Mouse (Mus musculus): ENCODE results near the gene Ndrg2. TPM values are rescaled to one million over a fixed set of nuclear protein-coding genes. Genes with fewer than 3 reads are reported as not detected.

The Ndrg2 gene
- polyA plus RNA-seq, 1 experiment from 2014 or later, result 421 TPM

GRCm38 (mm10) chr14:51902806-51903710 is 10.9 kb downstream of the Ndrg2 start:
- peak; percentile 84 for ATAC-seq (replicated peaks; ENCODE audit: extremely low read depth, insufficient read depth, low FRiP score)
- no peak overlapping the region for H3K9ac ChIP-seq (ENCODE audit: low read length)
- no peak overlapping the region for H3K4me2 ChIP-seq (ENCODE audit: low read depth, low read length)
- H3K27ac ChIP-seq (ENCODE audit: low read length), result 0 out of 2 replicates have a peak overlapping the region, but pooled peaks have one; percentile 16
- no peaks in the 10 kb centered on the region for H3K9me3 ChIP-seq (replicated peaks; ENCODE audit: control insufficient read depth, low read length)
- H3K4me1 ChIP-seq (ENCODE audit: control insufficient read depth, insufficient read depth, low read length), result peaks cover 12% of the 10 kb centered on the region
- no peak overlapping the region for H3K4me3 ChIP-seq (ENCODE audit: low read length)
- H3K27me3 ChIP-seq (ENCODE audit: control insufficient read depth, insufficient read depth, low read length), result no peaks in the 10 kb centered on the region
- H3K36me3 ChIP-seq (ENCODE audit: control insufficient read depth, insufficient read depth), result peaks cover 25% of the 10 kb centered on the region
- 41% methylated on average over 9 of the region's 9 CpGs for WGBS

DNA sequence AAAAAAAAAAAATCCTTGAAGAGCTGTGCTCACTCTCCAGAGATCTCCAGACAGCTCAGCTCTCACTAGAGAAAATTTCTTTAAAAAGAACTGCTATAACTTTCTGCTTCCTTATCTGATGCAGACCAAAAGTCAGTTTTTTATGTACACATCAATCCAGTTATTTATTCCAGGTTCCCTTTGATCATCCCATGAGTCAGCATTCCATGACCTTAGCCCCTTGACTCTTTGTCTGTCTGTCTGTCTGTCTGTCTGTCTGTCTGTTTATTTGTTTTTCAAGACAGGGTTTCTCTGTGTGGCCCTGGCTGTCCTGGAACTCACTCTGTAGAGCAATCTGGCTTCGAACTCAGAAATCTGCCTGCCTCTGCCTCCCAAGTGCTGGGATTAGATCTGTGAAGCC is 14.6 kb downstream of the Ndrg2 start:
- Histone ChIP-seq H3K4me3 (ENCODE audit: low read length) (no peak overlapping the region), H3K9me3 (replicated peaks; ENCODE audit: control insufficient read depth, low read length) (no peaks in the 10 kb centered on the region), H3K36me3 (ENCODE audit: control insufficient read depth, insufficient read depth) (no peaks in the 10 kb centered on the region), H3K27ac (ENCODE audit: low read length) (no peak overlapping the region), H3K4me2 (ENCODE audit: low read depth, low read length) (no peak overlapping the region), H3K9ac (ENCODE audit: low read length) (no peak overlapping the region), H3K4me1 (ENCODE audit: control insufficient read depth, insufficient read depth, low read length) (peaks cover 10% of the 10 kb centered on the region), H3K27me3 (ENCODE audit: control insufficient read depth, insufficient read depth, low read length) (no peaks in the 10 kb centered on the region)
- 92% methylated on average over 1 of the region's 1 CpGs for WGBS
- ATAC-seq (replicated peaks; ENCODE audit: extremely low read depth, insufficient read depth, low FRiP score), result no peak

- Histone ChIP-seq H3K9me3 (replicated peaks; ENCODE audit: control insufficient read depth, low read length) (no peaks in the 10 kb centered on the region), H3K27ac (ENCODE audit: low read length) (no peak overlapping the region), H3K27me3 (ENCODE audit: control insufficient read depth, insufficient read depth, low read length) (no peaks in the 10 kb centered on the region), H3K4me2 (ENCODE audit: low read depth, low read length) (no peak overlapping the region), H3K36me3 (ENCODE audit: control insufficient read depth, insufficient read depth) (peaks cover 3% of the 10 kb centered on the region), H3K9ac (ENCODE audit: low read length) (no peak overlapping the region), H3K4me1 (ENCODE audit: control insufficient read depth, insufficient read depth, low read length) (peaks cover 6% of the 10 kb centered on the region; the same call in 1 of the 2 replicates), H3K4me3 (ENCODE audit: low read length) (no peak overlapping the region)
- WGBS, result 76% methylated on average over 8 of the region's 8 CpGs
- no peak for ATAC-seq (replicated peaks; ENCODE audit: extremely low read depth, insufficient read depth, low FRiP score)
These were observed 17.3 kb downstream of the Ndrg2 start for GRCm38 (mm10) chr14:51896539-51897170.

- 72% methylated on average over 6 of the region's 6 CpGs for WGBS
- peaks cover 9% of the 10 kb centered on the region for H3K36me3 ChIP-seq (ENCODE audit: control insufficient read depth, insufficient read depth)
- H3K4me3 ChIP-seq (ENCODE audit: low read length), result no peak overlapping the region
- peaks cover 6% of the 10 kb centered on the region; the same call in 1 of the 2 replicates for H3K4me1 ChIP-seq (ENCODE audit: control insufficient read depth, insufficient read depth, low read length)
- no peak overlapping the region for H3K9ac ChIP-seq (ENCODE audit: low read length)
- no peaks in the 10 kb centered on the region for H3K27me3 ChIP-seq (ENCODE audit: control insufficient read depth, insufficient read depth, low read length)
- H3K9me3 ChIP-seq (replicated peaks; ENCODE audit: control insufficient read depth, low read length), result no peaks in the 10 kb centered on the region
- H3K27ac ChIP-seq (ENCODE audit: low read length), result no peak overlapping the region
- no peak overlapping the region for H3K4me2 ChIP-seq (ENCODE audit: low read depth, low read length)
- no peak for ATAC-seq (replicated peaks; ENCODE audit: extremely low read depth, insufficient read depth, low FRiP score)
These were observed 17.9 kb downstream of the Ndrg2 start for GRCm38 (mm10) chr14:51896019-51896418.

DNA sequence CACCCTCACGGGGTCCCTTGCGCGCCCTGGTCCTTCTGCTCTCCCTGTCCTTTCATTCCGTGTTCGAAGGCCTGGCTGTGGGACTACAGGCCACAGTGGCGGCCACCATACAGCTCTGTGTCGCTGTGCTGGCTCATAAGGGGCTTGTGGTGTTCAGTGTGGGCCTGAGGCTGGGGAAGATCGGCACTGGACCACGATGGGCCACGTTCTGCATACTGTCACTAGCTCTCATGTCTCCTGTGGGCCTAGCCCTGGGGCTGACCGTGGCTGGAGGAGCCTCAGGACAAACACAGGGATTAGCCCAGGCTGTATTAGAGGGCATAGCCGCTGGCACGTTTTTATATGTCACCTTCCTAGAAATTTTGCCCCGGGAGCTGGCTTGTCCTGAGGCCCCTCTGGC is 18.9 kb downstream of the Ndrg2 start:
- H3K4me3 ChIP-seq (ENCODE audit: low read length), result no peak overlapping the region
- H3K36me3 ChIP-seq (ENCODE audit: control insufficient read depth, insufficient read depth), result peaks cover 17% of the 10 kb centered on the region
- no peak for ATAC-seq (replicated peaks; ENCODE audit: extremely low read depth, insufficient read depth, low FRiP score)
- H3K9me3 ChIP-seq (replicated peaks; ENCODE audit: control insufficient read depth, low read length), result no peaks in the 10 kb centered on the region
- H3K27ac ChIP-seq (ENCODE audit: low read length), result no peak overlapping the region
- WGBS, result 76% methylated on average over 14 of the region's 14 CpGs
- H3K9ac ChIP-seq (ENCODE audit: low read length), result no peak overlapping the region
- no peaks in the 10 kb centered on the region for H3K27me3 ChIP-seq (ENCODE audit: control insufficient read depth, insufficient read depth, low read length)
- peaks cover 6% of the 10 kb centered on the region; the same call in 1 of the 2 replicates for H3K4me1 ChIP-seq (ENCODE audit: control insufficient read depth, insufficient read depth, low read length)
- no peak overlapping the region for H3K4me2 ChIP-seq (ENCODE audit: low read depth, low read length)

DNA sequence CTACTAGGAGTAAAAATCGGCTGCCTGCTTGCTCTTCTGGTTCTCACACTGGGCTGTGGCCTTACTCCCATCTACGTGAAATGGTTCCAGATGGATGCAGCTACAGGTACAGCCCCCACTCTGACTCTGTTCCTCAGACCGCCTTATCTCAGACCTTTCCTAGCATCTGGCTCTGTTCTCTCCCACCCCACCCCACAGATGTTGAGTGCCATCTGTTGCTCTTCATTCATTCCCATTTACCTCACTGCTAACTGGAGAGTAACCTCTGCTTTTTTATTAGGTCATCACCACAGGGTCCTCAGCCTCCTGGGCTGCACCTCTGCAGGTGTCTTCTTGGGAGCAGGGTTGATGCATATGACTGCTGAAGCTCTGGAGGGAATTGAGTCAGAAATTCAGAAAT is 20.1 kb downstream of the Ndrg2 start:
- Histone ChIP-seq H3K27ac (ENCODE audit: low read length) (no peak overlapping the region), H3K9me3 (replicated peaks; ENCODE audit: control insufficient read depth, low read length) (no peaks in the 10 kb centered on the region), H3K4me1 (ENCODE audit: control insufficient read depth, insufficient read depth, low read length) (peaks cover 6% of the 10 kb centered on the region; the same call in 1 of the 2 replicates), H3K36me3 (ENCODE audit: control insufficient read depth, insufficient read depth) (peaks cover 29% of the 10 kb centered on the region), H3K27me3 (ENCODE audit: control insufficient read depth, insufficient read depth, low read length) (no peaks in the 10 kb centered on the region), H3K9ac (ENCODE audit: low read length) (no peak overlapping the region), H3K4me2 (ENCODE audit: low read depth, low read length) (no peak overlapping the region), H3K4me3 (ENCODE audit: low read length) (no peak overlapping the region)
- WGBS, result 49% methylated on average over 3 of the region's 3 CpGs
- ATAC-seq (replicated peaks; ENCODE audit: extremely low read depth, insufficient read depth, low FRiP score), result no peak

DNA sequence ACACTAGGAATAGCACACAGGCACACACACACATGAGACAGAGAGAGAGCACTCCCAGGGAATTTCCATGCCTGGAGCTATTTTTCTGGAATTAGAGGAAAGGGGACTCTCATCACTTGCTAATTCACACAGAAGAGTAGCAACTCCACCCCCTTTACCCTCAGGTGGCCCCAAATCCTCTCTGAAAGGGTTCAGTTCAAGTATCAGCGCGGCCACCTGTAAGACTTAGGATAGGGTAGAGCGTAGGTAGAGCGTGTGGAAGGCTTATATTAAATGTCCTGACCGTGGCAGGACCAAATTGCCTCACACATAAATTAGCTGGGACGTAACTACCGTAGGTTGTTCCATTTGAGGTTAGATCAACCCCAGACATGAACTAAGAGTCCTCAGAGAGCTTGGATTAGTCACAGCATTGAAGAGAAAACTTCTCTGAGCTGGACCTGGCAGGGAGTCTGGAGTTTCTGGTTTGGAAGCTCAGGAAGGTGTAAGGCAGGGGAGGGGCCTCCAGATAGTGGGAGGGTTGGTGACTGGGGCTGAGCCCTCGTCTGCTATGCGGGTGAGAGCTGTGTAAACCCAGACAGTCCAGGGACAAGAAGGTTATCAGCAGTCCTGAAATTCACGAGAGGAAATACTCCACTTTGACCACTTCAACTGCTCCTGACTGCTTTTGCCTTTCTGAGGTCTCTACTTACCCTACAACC is 20.7 kb downstream of the Ndrg2 start:
- no peak overlapping the region for H3K9ac ChIP-seq (ENCODE audit: low read length)
- H3K9me3 ChIP-seq (replicated peaks; ENCODE audit: control insufficient read depth, low read length), result no peaks in the 10 kb centered on the region
- H3K36me3 ChIP-seq (ENCODE audit: control insufficient read depth, insufficient read depth), result peaks cover 34% of the 10 kb centered on the region
- ATAC-seq (replicated peaks; ENCODE audit: extremely low read depth, insufficient read depth, low FRiP score), result no peak
- peaks cover 6% of the 10 kb centered on the region; the same call in 1 of the 2 replicates for H3K4me1 ChIP-seq (ENCODE audit: control insufficient read depth, insufficient read depth, low read length)
- no peak overlapping the region for H3K4me3 ChIP-seq (ENCODE audit: low read length)
- H3K4me2 ChIP-seq (ENCODE audit: low read depth, low read length), result no peak overlapping the region
- 29% methylated on average over 10 of the region's 10 CpGs for WGBS
- H3K27me3 ChIP-seq (ENCODE audit: control insufficient read depth, insufficient read depth, low read length), result no peaks in the 10 kb centered on the region
- no peak overlapping the region for H3K27ac ChIP-seq (ENCODE audit: low read length)

- Histone ChIP-seq H3K4me3 (ENCODE audit: low read length) (no peak within 1 kb of the TSS), H3K4me2 (ENCODE audit: low read depth, low read length) (no peak within 1 kb of the TSS), H3K9me3 (replicated peaks; ENCODE audit: control insufficient read depth, low read length) (no peaks in the 10 kb centered on the region), H3K9ac (ENCODE audit: low read length) (no peak within 1 kb of the TSS), H3K36me3 (ENCODE audit: control insufficient read depth, insufficient read depth) (peaks cover 42% of the 10 kb centered on the region), H3K27ac (ENCODE audit: low read length) (no peak within 1 kb of the TSS), H3K4me1 (ENCODE audit: control insufficient read depth, insufficient read depth, low read length) (peaks cover 6% of the 10 kb centered on the region; the same call in 1 of the 2 replicates), H3K27me3 (ENCODE audit: control insufficient read depth, insufficient read depth, low read length) (no peaks in the 10 kb centered on the region)
- 91% methylated on average over 9 of the region's 9 CpGs for WGBS
- ATAC-seq (replicated peaks; ENCODE audit: extremely low read depth, insufficient read depth, low FRiP score), result no peak
These were observed 21.6 kb downstream of the Ndrg2 start, which contains the start of gene Slc39a2 for GRCm38 (mm10) chr14:51892191-51892939. Slc39a2 (plus strand) TSS chr14:51892889.
